Mouse (Mus musculus) right cerebral cortex, adult 2 months (tissue): Measurements from ENCODE around the gene Ttc3.

ENCODE experiments used
- DNase-seq, 2 experiments: peaks; one replicate each; pipeline ENCODE4 v3.0.0; 2021 to 2022; ENCODE audit warnings: low spot score in 2 of 2

The Ttc3 gene

GRCm38 (mm10) chr16:94504192-94504591, 133.8 kb downstream of the Ttc3 start:
- DNase-seq: no peak

GRCm38 (mm10) chr16:94507071-94507470, 136.7 kb downstream of the Ttc3 start:
- DNase-seq: no peak

GRCm38 (mm10) chr16:94508769-94509168, 138.4 kb downstream of the Ttc3 start:
- no peak for DNase-seq

- no peak for DNase-seq
Observed at GRCm38 (mm10) chr16:94509983-94510382, 139.6 kb downstream of the Ttc3 start.

DNA sequence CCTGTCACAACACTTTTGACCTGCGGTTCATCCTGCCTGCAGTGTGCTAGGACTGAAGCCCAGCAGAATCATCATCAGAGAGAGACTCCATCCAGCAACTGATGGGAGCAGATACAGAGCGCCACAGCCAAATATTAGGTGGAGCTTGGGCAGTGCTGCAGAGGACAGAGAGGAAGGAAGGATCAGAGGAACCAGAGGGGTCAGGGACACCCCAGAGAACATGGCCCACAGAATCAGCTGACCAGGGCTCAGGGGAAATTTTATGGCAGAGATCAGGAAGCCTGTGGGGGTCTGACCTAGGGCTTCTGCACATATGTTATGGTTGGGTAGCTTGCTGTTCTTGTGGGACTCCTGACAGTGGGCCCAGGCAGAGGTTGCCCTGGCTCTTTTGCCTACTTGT, 147.2 kb downstream of the Ttc3 start:
- no peak for DNase-seq
